Mouse (Mus musculus) ES-CJ7 (cell line): ENCODE results near the gene Rbm5.

ENCODE experiments used
- DNase-seq: peaks from one replicate; pipeline ENCODE4 v3.0.0; 2011; ENCODE audit warnings: low read depth, low spot score

The Rbm5 gene

GRCm38 (mm10) chr9:107700114-107700571, 70.7 kb downstream of the Rbm5 start:
- DNase-seq: no peak

GRCm38 (mm10) chr9:107699376-107699980, 71.3 kb downstream of the Rbm5 start:
- DNase-seq: no peak

- no peak for DNase-seq
Measured at GRCm38 (mm10) chr9:107698611-107699190, 72.1 kb downstream of the Rbm5 start.

- DNase-seq: no peak
Measured at GRCm38 (mm10) chr9:107697811-107698521, 72.8 kb downstream of the Rbm5 start.

GRCm38 (mm10) chr9:107696845-107697610, 73.8 kb downstream of the Rbm5 start:
- DNase-seq: no peak

- DNase-seq: no peak
Measured at GRCm38 (mm10) chr9:107696106-107696479, 74.7 kb downstream of the Rbm5 start.

- no peak for DNase-seq
Measured at GRCm38 (mm10) chr9:107695441-107696105, 75.2 kb downstream of the Rbm5 start.

GRCm38 (mm10) chr9:107694627-107695026, 76.2 kb downstream of the Rbm5 start:
- no peak for DNase-seq

- DNase-seq: no peak
Measured at GRCm38 (mm10) chr9:107693433-107693987, 77.3 kb downstream of the Rbm5 start.

- no peak for DNase-seq
Measured at GRCm38 (mm10) chr9:107692785-107693184, 78.0 kb downstream of the Rbm5 start.

GRCm38 (mm10) chr9:107690391-107690790, 80.4 kb downstream of the Rbm5 start:
- DNase-seq: no peak
